Mouse (Mus musculus) spleen, postnatal 10 days (tissue): ENCODE data around the gene 4930433I11Rik.
"Not testable (repeated sequence)": the region's sequence is repeated elsewhere in the genome, so short reads cannot be mapped to it uniquely, and the experiment has no call there.

ENCODE experiments used
- DNase-seq, 2 experiments: peaks; one replicate each; pipeline ENCODE4 v3.0.0; 2021 to 2022; ENCODE audit warnings: low spot score in 2 of 2

4930433I11Rik gene

GRCm38 (mm10) chr7:40987243-40987642 is at the start of gene 4930433I11Rik:
Gene 4930433I11Rik, plus strand, starts transcription at chr7:40987543.
- DNase-seq, result no peak

- no peak for DNase-seq
These were observed 48.0 kb upstream of the 4930433I11Rik start for GRCm38 (mm10) chr7:40939371-40939770.

- DNase-seq, result no peak
These were observed 45.0 kb upstream of the 4930433I11Rik start for GRCm38 (mm10) chr7:40942233-40942935.

- DNase-seq, result not testable (repeated sequence)
These were observed 45.1 kb downstream of the 4930433I11Rik start, which contains the start of gene Gm4884 for GRCm38 (mm10) chr7:41032419-41032818. Gene Gm4884, plus strand, starts transcription at chr7:41032719.

GRCm38 (mm10) chr7:41044058-41044457 is 56.7 kb downstream of the 4930433I11Rik start:
- not testable (repeated sequence) for DNase-seq
